Mouse (Mus musculus): ENCODE data around the gene Nxph1.

The Nxph1 gene

GRCm38 (mm10) chr6:8959810-8960209, 11.6 kb downstream of the Nxph1 start:
- no peak for DNase-seq (ENCODE audit: low spot score in 2 of 2)

- no peak for DNase-seq (ENCODE audit: low spot score in 2 of 2)
Observed at GRCm38 (mm10) chr6:8970576-8970975, 22.3 kb downstream of the Nxph1 start.

GRCm38 (mm10) chr6:8979237-8979871, 31.1 kb downstream of the Nxph1 start:
- DNase-seq (ENCODE audit: low spot score in 2 of 2), result no peak

GRCm38 (mm10) chr6:8996301-8996943, 48.2 kb downstream of the Nxph1 start:
- DNase-seq (ENCODE audit: low spot score in 2 of 2), result no peak

DNA sequence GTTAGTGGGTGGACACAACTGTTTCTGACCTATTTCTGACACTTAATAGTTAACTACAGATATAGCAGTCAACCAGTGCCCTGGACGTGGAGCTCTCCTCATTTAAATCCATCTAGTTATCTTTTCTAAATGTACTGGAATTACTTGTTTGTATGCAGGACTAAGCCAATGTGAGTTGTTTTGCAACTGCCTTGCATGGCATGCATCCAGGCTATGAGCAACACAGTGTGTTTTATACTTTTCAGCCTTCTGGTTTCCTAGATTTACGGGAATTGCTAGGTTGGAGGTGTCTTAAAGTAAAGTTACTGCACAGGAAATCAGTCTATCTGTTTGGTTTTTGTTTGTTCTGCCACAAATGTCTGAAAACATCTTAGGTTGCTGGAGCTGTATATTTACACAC, 49.1 kb downstream of the Nxph1 start:
- no peak for DNase-seq (ENCODE audit: low spot score in 2 of 2)

- no peak for DNase-seq (ENCODE audit: low spot score in 2 of 2)
Observed at GRCm38 (mm10) chr6:9002686-9003085, 54.5 kb downstream of the Nxph1 start.

- no peak for DNase-seq (ENCODE audit: low spot score in 2 of 2)
Observed at GRCm38 (mm10) chr6:9026631-9027030, 78.4 kb downstream of the Nxph1 start.

- no peak for DNase-seq (ENCODE audit: low spot score in 2 of 2)
Observed at GRCm38 (mm10) chr6:9027146-9027545, 78.9 kb downstream of the Nxph1 start.

GRCm38 (mm10) chr6:9028501-9028900, 80.3 kb downstream of the Nxph1 start:
- no peak for DNase-seq (ENCODE audit: low spot score in 2 of 2)

DNA sequence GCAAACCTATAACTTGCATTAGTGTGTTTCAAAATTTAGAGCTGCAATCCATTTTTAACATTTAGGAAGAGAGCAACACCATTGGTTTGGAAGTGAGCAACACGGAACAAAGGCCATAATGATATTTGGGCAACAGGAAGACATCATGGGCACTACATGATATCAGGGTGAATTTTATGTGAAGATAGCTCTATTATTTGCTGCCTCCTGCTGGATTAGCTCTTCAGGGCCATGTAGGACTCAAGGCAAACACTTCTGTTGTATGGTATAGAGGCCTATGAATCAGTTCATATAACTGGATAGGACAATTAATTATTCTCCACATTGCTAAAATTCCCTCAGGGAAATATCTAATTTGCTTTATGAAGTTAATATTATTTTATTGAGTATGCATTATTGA, 91.1 kb downstream of the Nxph1 start:
- no peak for DNase-seq (ENCODE audit: low spot score in 2 of 2)

- DNase-seq (ENCODE audit: low spot score in 2 of 2), result no peak
Observed at GRCm38 (mm10) chr6:9040991-9041390, 92.8 kb downstream of the Nxph1 start.

- no peak for DNase-seq (ENCODE audit: low spot score in 2 of 2)
Observed at GRCm38 (mm10) chr6:9042391-9042790, 94.2 kb downstream of the Nxph1 start.

DNA sequence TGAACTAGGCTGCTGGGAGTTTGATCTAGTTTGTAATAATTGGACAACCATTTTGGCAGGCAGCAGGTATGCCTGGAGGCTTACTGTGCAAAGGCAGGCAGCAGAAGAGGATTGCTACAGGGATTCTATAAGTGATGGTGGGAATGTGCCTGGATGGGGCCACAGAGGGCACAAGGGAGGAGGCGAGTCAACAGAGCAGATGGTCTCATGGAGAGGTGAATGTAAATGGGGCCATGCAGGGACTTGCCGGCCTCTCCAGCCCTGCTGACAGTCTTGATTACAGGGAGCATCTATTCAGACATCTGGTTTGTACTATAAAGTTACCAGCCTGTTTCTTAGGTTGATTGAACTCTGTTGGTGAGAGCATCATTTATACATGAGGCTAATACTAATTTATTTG, 98.6 kb downstream of the Nxph1 start:
- no peak for DNase-seq (ENCODE audit: low spot score in 2 of 2)

DNA sequence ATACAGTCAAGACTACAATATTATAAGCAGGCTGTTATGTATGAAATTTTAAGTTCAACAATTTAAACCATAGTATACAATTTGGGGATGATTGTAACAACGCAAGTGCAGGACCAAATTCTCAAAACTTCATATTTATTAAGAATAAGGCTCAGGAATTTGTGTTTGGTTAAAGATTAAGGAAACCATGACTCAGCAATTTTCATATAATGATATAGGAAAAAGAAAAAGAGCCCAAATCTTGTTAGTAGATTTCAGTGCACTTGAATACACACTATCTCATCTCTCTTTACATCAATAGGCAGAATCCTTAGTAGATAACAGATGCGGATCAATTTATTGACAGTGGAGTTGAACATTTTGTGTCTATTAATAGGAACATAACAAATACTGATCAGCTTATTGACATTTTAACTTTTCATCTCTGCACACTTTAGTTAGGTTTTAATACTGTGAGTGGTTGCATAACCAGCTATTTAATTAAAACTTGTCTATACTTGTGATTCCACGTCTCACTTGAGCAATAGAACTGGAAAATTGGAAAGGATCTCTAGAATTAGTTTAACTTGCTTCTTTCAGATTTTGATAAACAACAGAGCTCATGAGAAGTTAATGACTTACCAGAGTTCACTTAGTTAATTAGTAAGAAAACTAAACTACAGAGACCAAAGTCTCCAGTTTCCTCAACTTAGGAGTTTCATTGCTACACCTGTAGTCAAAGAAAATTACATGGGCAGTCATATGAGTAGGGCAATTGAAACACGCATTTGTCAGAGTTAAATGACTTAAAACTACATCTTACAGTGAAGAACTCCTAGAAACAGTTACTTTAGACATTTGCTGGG, 113.3 kb downstream of the Nxph1 start:
- DNase-seq (ENCODE audit: low spot score in 2 of 2), result no peak

DNA sequence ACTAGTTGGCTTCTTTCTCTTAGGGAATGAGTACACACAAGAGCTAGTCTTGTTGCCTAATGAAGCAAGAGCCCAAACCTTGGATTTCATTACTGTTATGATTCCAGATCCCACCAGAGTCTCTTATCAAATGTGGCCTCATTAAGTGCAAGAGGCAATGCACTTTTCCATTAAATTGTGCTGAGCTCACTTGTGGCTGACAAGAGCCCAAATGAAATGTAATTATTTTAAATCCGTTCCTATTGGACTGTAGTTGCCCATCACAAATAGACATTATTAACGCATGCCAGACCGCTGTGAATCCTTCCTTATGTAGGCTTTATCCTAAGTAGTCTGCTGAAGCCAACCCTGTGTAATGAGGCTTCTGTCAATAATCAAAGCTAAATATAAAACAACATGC, 118.2 kb downstream of the Nxph1 start:
- DNase-seq (ENCODE audit: low spot score in 2 of 2), result no peak

- no peak for DNase-seq (ENCODE audit: low spot score in 2 of 2)
Observed at GRCm38 (mm10) chr6:9069913-9070312, 121.7 kb downstream of the Nxph1 start.

- no peak for DNase-seq (ENCODE audit: low spot score in 2 of 2)
Observed at GRCm38 (mm10) chr6:9076463-9076862, 128.2 kb downstream of the Nxph1 start.

- DNase-seq (ENCODE audit: low spot score in 2 of 2), result no peak
Observed at GRCm38 (mm10) chr6:9077793-9078689, 129.8 kb downstream of the Nxph1 start.

DNA sequence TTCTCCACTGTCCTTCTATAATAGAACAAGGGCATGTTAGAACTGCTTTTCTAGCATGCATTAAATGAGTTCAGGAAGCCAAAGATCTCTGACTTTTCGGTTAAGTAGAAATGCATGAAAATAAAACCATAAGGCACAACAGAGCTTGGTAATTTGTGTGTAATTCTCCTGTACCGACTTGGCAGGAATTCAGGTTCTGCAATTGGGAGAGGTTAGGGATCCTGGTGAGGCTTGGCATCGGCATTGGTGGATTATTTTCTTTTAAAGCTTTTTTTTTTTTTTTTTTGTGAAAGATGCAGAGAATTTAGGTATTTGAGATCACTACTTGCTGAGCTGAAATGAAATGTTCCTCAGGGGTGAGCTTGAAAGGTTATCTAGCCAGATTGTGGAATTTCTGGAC, 135.6 kb downstream of the Nxph1 start:
- no peak for DNase-seq (ENCODE audit: low spot score in 2 of 2)

GRCm38 (mm10) chr6:9097345-9097744, 149.1 kb downstream of the Nxph1 start:
- no peak for DNase-seq (ENCODE audit: low spot score in 2 of 2)

GRCm38 (mm10) chr6:9107366-9107765, 159.1 kb downstream of the Nxph1 start:
- no peak for DNase-seq (ENCODE audit: low spot score in 2 of 2)

- no peak for DNase-seq (ENCODE audit: low spot score in 2 of 2)
Observed at GRCm38 (mm10) chr6:9119136-9119535, 170.9 kb downstream of the Nxph1 start.

Measured in spleen, postnatal 10 days (tissue).